Mouse (Mus musculus) midbrain, embryonic 13.5 days (tissue): ENCODE results near the gene Cym. TPM values are rescaled to one million over a fixed set of nuclear protein-coding genes. Genes with fewer than 3 reads are reported as not detected.

Experiments used
- polyA plus RNA-seq: library from polyadenylated mRNA; unstranded; fragments of >200 nt; fragmentation: Nextera tagmentation; extraction: Ambion mirVana; gene quantifications from 2 replicates; pipeline ENCODE4 v1.2.1, GENCODE M21; 2015

The Cym gene
- polyA plus RNA-seq, 1 experiment from 2014 or later: 4.2 TPM

Other genes starting within 250 kb of the Cym start
- gene Kcna3, start 185.6 kb downstream of the Cym start, polyA plus RNA-seq: 10.1 and 12.5 TPM in 2 replicates
- gene Kcna2, start 120.6 kb downstream of the Cym start, polyA plus RNA-seq: 1.1 and 1.2 TPM in 2 replicates
- gene Kcna10, start 38.7 kb downstream of the Cym start, polyA plus RNA-seq: not detected in 2 replicates
- gene A630076J17Rik, start 8.9 kb upstream of the Cym start, polyA plus RNA-seq: not detected in 2 replicates
- not detected in 2 replicates for gene Prok1, start 18.0 kb upstream of the Cym start, polyA plus RNA-seq
- 203 and 216 TPM in 2 replicates for gene Lamtor5, start 57.1 kb upstream of the Cym start, polyA plus RNA-seq
- 2.1 and 2.3 TPM in 2 replicates for gene Slc16a4, start 69.5 kb upstream of the Cym start, polyA plus RNA-seq
- 10.7 and 12.0 TPM in 2 replicates for gene Rbm15, start 111.9 kb upstream of the Cym start, polyA plus RNA-seq
- 1.4 and 1.8 TPM in 2 replicates for gene Kcnc4, start 237.8 kb upstream of the Cym start, polyA plus RNA-seq